18 mouse cellular contexts compared by ENCODE assay signal in genomic region chr11:46126827-46127410, GRCm38 (mm10). TPM values are rescaled to one million over a fixed set of nuclear protein-coding genes. Genes with fewer than 3 reads are reported as not detected.
DNase-seq lines count a peak whose midpoint lies in the region; ATAC-seq and TF ChIP-seq lines count a peak whose summit lies in the region.
"Had no signal": no experiment of that assay in that cellular context is flagged by ENCODE, and none has a peak within 500 bp of the region (broad histone marks: within the 10 kb centered on the region; RNA-seq: fewer than 3 reads in every experiment).

No protein-coding gene starts in this region.

- intact Hi-C loops in left cerebral cortex, postnatal 14 days (cut with DNase I): loop anchor here (5.0 kb wide), 1 partner anchor 110 kb away; no protein-coding TSS in a partner anchor

- H3K27me3 ChIP-seq in intestine, embryonic 14.5 days (replicated peaks; ENCODE audit: control insufficient read depth, insufficient read depth, low read length): no peaks in the 10 kb centered on the region
- H3K27me3 ChIP-seq in intestine, postnatal 0 days (replicated peaks; ENCODE audit: control insufficient read depth, insufficient read depth, low read length): no peaks in the 10 kb centered on the region
- no peaks in the 10 kb centered on the region for H3K27me3 ChIP-seq in stomach, embryonic 14.5 days (ENCODE audit: control insufficient read depth, insufficient read depth, low read length)
- H3K27me3 ChIP-seq: forebrain, embryonic 12.5 days; Patski had no signal

- peak overlapping the region; percentile 14; the same call in 1 of the 2 replicates for H3K27ac ChIP-seq in intestine, embryonic 14.5 days (ENCODE audit: low read depth)
- H3K27ac ChIP-seq in intestine, postnatal 0 days (ENCODE audit: low read depth, low read length): no peak overlapping the region
- H3K27ac ChIP-seq in bone marrow, adult 2 months (ENCODE audit: control insufficient read depth, insufficient read depth, low read depth, low read length, poor library complexity): peak overlapping the region; percentile 79
- peak overlapping the region; percentile 58; the same call in 1 of the 2 replicates for H3K27ac ChIP-seq in stomach, embryonic 14.5 days (ENCODE audit: low read length)
- H3K27ac ChIP-seq: forebrain, embryonic 12.5 days; kidney, postnatal 0 days had no signal

- no peak for DNase-seq in intestine, embryonic 14.5 days (ENCODE audit: low spot score)
- peak; percentile 31 for DNase-seq in CD4-positive helper T cell, adult 2 months (ENCODE audit: low read depth, low spot score)
- no peak for DNase-seq in left cerebral cortex, postnatal 14 days (ENCODE audit: low spot score in 2 of 2)
- DNase-seq in kidney, adult 9 months: no peak
- DNase-seq: cerebellum, adult 2 months; layer of hippocampus, adult 9-11 months; retina, postnatal 1 day had no signal

- no peak overlapping the region for H3K9ac ChIP-seq in intestine, embryonic 14.5 days (ENCODE audit: low read length)
- H3K9ac ChIP-seq in intestine, postnatal 0 days (ENCODE audit: low read depth, low read length): no peak overlapping the region
- H3K9ac ChIP-seq in stomach, embryonic 14.5 days (replicated peaks; ENCODE audit: low read depth, low read length): no peak overlapping the region
- H3K9ac ChIP-seq: forebrain, embryonic 12.5 days had no signal

- no peak overlapping the region for H3K4me2 ChIP-seq in intestine, embryonic 14.5 days (ENCODE audit: low read length)
- H3K4me2 ChIP-seq in intestine, postnatal 0 days (replicated peaks; ENCODE audit: low read depth): no peak overlapping the region
- no peak overlapping the region for H3K4me2 ChIP-seq in stomach, embryonic 14.5 days (replicated peaks; ENCODE audit: low read depth, low read length)
- H3K4me2 ChIP-seq: forebrain, embryonic 12.5 days; liver, embryonic 11.5 days; midbrain, embryonic 11.5 days had no signal

- no peak overlapping the region for H3K4me3 ChIP-seq in intestine, embryonic 14.5 days (ENCODE audit: low read depth, low read length)
- H3K4me3 ChIP-seq in intestine, postnatal 0 days (ENCODE audit: low read depth, low read length): no peak overlapping the region
- no peak overlapping the region for H3K4me3 ChIP-seq in bone marrow, adult 2 months (replicated peaks; ENCODE audit: control insufficient read depth, low read depth, low read length)
- no peak overlapping the region for H3K4me3 ChIP-seq in stomach, embryonic 14.5 days (ENCODE audit: low read depth, low read length)
- H3K4me3 ChIP-seq: forebrain, embryonic 12.5 days had no signal

- no peaks in the 10 kb centered on the region for H3K4me1 ChIP-seq in intestine, embryonic 14.5 days (replicated peaks; ENCODE audit: control insufficient read depth, insufficient read depth, low read length)
- no peaks in the 10 kb centered on the region for H3K4me1 ChIP-seq in intestine, postnatal 0 days (replicated peaks; ENCODE audit: control insufficient read depth, insufficient read depth, low read length)
- H3K4me1 ChIP-seq in bone marrow, adult 2 months (ENCODE audit: control insufficient read depth, insufficient read depth, low read length): peaks cover 10% of the 10 kb centered on the region
- H3K4me1 ChIP-seq in stomach, embryonic 14.5 days (ENCODE audit: control insufficient read depth, insufficient read depth, low read length): no peaks in the 10 kb centered on the region
- H3K4me1 ChIP-seq: forebrain, embryonic 12.5 days had no signal

- no peaks in the 10 kb centered on the region for H3K9me3 ChIP-seq in intestine, embryonic 14.5 days (ENCODE audit: control insufficient read depth, low read length)
- no peaks in the 10 kb centered on the region for H3K9me3 ChIP-seq in intestine, postnatal 0 days (ENCODE audit: control insufficient read depth)
- H3K9me3 ChIP-seq in stomach, embryonic 14.5 days (ENCODE audit: control insufficient read depth, low read depth, low read length): no peaks in the 10 kb centered on the region
- H3K9me3 ChIP-seq: forebrain, embryonic 12.5 days had no signal

- H3K36me3 ChIP-seq in intestine, embryonic 14.5 days (ENCODE audit: control insufficient read depth, insufficient read depth, low read length): peaks cover 68% of the 10 kb centered on the region
- peaks cover 16% of the 10 kb centered on the region; the same call in 1 of the 2 replicates for H3K36me3 ChIP-seq in intestine, postnatal 0 days (ENCODE audit: control insufficient read depth, insufficient read depth)
- peaks cover 27% of the 10 kb centered on the region for H3K36me3 ChIP-seq in stomach, embryonic 14.5 days (ENCODE audit: control insufficient read depth, insufficient read depth, low read length)

- no peak for TF ChIP-seq CTCF in intestine, postnatal 0 days (IDR thresholded peaks at IDR 0.05; ENCODE audit: low read depth)
- TF ChIP-seq CTCF in bone marrow, adult 2 months (IDR thresholded peaks at IDR 0.05; ENCODE audit: control insufficient read depth, insufficient read depth, low read length): no peak

- 90% methylated on average over 11 of the region's 11 CpGs for WGBS in intestine, embryonic 14.5 days
- 86% methylated on average over 11 of the region's 11 CpGs for WGBS in intestine, postnatal 0 days
- WGBS in bone marrow, adult 2 months: 83% methylated on average over 11 of the region's 11 CpGs
- 83% methylated on average over 11 of the region's 11 CpGs for WGBS in stomach, embryonic 14.5 days

- no peak for ATAC-seq in intestine, embryonic 14.5 days (replicated peaks; ENCODE audit: low FRiP score, low TSS enrichment, low read depth)
- ATAC-seq in intestine, postnatal 0 days: no peak
- ATAC-seq in stomach, embryonic 14.5 days (ENCODE audit: insufficient number of reproducible peaks, insufficient read depth, low FRiP score, low read depth): no peak

- no peak for TF ChIP-seq POLR2A in bone marrow, adult 2 months (IDR thresholded peaks at IDR 0.05; ENCODE audit: borderline replicate concordance, control insufficient read depth, low read depth, low read length)

RNA-seq across cellular contexts. Expression of gene Nipal4, which starts 39.4 kb away (rescaled TPM):
- 3.5 and 4.5 TPM in 2 replicates for polyA plus RNA-seq in intestine, embryonic 14.5 days (2014; fragmentation: Nextera tagmentation; extraction: Ambion mirVana)
- polyA plus RNA-seq in intestine, postnatal 0 days (2015; fragmentation: Nextera tagmentation; extraction: Ambion mirVana): 2.1 and 2.9 TPM in 2 replicates
- not detected in 2 replicates for polyA plus RNA-seq in bone marrow, adult 2 months (2011; ENCODE audit: insufficient read depth, insufficient read length, low replicate concordance, missing spikeins)
- 4.0 and 5.1 TPM in 2 replicates for polyA plus RNA-seq in stomach, embryonic 14.5 days (2014; fragmentation: Nextera tagmentation; extraction: Ambion mirVana)
- 1 to 10 TPM; 1.6 to 2.6 TPM for total RNA-seq in left cerebral cortex, postnatal 14 days (2021)
- total RNA-seq: adrenal gland, adult 18-20 months; hematopoietic stem cell, adult 5-6 weeks; neutrophil, adult 5-6 weeks had no signal
- polyA plus RNA-seq: Patski had no signal
